Mouse (Mus musculus) cerebellum, adult 11-12 months (tissue): ENCODE measurements around the gene 4930558K02Rik.
A peak's percentile ranks its signal among the peaks of the same experiment; 100 is the strongest.

Experiments used
- DNase-seq: peaks from one replicate; pipeline ENCODE4 v3.0.0; 2022

4930558K02Rik gene

DNA sequence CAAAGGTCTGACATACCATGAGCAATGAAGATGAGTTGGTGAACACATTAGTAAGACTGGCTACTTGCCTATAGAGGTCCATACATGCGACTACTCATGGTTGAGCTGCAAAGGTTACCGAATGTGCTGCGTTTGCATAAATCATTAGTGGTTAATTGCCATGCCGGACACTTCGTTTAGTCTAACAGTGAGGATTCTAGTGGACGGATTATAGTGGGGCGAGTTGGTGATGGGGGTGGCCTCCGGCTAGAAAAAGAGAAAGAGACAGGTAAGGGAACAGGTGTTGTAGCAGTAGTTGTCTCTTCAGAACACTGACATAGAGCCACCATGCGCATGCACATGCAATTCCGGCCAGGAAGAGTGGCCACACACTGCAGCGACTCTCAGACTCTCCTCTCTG is 12.4 kb upstream of the 4930558K02Rik start:
- no peak for DNase-seq

DNA sequence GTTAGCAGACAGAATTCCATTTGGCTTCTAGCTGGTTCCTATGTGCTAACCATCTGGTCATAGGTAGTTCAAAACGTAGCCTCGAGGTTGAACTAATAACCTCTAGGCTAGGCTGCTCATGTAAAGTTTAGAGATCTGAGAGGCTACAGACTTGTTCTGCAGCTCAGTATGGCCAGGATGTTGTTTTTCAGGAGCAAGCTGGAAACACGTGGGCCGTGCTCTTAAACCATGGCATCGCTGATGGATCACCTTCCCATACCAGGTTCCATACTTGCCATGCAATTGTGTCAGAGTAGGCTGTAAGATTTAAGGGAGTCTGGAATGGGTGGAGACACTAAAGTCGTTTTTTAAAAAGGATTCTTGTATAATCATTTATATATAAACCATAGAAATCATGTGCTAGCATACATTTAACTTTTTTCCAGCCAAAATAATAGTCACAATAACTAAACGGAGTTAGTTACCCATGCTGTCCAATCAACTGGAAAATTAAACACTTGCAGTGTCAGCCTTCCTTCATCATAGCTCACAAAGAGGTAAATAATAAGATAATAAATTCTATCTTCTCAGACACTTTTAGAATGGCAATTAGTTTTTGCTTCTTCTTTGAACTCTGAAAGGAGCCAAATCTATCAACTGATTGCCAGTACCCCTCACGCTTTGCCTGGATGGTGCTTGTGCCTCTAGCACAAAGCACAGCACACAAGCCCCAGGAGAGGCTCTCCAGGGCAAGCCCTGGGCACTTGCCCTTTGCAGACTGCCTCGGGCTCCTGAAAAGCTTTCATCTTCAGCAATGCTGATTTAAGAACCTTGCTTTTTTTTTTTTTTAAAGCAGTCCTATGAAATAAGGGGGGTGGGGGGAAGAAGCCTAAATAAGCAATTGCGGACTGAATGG is 11.5 kb upstream of the 4930558K02Rik start:
- no peak for DNase-seq

DNA sequence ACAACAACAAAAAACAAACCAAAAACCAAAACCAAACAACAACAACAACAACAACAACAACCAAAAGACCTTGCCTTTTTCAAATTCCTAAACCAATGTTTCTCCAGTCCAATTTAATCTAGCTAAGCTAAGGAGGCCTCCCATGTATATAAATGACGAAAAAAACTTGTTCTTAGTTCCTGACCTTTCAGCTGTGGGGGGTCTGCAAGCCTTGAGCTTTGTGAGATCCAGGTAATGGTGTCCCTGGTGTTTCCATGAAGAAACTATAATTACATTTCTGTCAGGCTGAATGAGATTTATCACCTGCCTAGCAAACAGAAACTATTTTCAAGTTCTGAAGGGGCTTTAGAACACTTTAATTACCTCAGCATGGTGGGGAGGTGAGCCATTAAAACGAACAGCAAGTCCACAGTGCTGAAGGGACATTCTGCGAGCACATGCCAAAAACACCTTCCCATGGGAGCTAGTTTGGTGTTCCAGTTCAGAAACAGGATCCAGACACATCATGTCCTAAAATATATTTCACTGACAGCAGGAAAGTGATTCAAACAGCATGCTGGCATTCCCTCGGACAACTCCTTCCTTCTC is 4.6 kb upstream of the 4930558K02Rik start:
- DNase-seq = no peak

DNA sequence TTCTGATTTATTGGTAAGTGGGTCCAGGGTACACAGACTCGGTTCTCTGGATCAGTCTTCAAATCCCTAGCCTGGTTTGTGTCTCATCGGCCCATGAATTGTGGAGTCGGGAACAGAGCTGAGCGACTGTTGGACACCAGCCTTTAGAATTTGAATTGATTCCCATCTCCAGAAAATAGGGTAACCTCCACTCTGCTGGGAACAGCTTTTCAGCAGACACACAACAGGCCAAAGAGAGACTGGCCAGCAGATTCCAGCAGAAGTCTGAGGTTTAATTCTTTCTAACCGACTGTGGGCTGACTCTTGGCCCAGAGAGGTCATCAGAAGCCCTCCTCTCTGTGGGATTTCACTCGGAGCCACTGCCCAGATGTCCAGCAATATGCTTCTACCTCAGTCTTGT is 4.0 kb upstream of the 4930558K02Rik start:
- no peak for DNase-seq

DNA sequence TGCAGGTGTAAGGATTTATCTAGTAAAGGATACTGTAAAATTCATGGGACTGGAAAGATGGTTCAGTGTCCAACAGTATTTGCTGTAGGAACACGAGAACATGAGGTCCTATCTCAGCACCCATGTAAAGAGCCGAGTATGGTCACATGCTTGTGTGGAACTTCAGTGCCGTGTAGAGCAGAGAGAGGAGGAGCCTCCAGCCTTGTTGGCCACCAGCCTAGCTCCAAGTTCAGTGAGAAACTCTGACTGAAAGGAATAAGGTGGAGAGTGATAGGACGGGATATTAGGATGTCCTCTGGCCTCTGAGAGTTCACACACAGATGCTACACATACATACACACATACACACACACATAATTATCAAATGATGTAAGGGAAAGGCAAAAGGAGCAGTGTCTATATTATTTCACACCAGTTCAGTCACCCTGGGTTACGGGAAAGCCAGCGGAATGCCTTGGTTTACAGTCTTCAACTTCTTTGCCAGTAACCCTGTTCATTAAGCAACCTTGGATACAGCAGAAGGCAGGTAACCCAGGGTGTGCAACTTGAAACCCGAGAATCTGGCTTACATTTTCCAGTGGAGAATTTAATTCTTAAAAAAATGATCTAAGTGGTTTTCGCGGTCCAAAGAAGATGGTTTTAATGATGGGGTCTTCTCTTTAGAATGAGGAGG is 1.3 kb upstream of the 4930558K02Rik start:
- DNase-seq = no peak

DNA sequence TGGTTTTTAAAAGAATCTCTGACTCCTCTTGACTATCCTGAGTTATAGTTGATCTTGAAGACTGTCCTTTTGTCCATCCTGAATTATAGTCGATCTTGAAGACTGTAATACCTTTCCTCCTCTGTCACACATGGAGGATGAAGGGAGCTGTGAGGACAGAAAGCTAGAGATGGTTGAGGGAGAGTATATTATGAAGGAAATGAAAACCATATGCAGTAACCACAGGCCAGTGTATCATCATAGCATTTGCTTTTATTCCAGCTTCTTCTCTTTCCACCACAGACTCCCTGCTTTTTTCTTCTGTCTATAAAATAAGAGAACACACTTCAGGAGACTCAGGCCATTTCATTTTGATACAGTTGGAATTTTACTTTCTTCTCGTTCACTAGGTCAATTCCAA is 610 bp upstream of the 4930558K02Rik start:
- DNase-seq = no peak

DNA sequence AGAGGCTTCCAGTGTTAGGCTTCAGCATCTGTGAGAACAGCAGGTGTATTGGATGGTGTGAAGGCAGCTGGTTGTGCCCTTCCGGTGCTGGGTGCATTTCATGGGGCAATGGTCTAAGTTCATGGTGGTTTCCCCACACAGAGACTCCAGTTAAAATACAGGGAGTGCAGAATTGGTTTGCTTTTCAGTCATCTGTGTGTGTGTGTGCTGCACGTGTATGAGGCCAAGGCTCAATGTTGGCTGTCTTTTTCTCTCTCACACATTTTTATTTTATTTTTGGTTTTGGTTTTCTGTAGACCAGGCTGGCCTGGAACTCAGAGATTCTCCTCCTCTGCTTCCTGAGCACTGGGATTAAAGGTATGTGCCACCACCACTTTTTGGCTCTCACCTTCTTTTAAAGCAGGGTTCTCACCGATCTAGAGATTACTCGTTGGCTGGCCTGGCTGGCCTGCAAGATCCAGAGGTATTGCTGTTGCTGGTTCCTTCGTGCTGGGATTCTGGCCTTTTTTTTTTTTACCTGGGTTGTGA is 1.2 kb downstream of the 4930558K02Rik start:
- DNase-seq = no peak

DNA sequence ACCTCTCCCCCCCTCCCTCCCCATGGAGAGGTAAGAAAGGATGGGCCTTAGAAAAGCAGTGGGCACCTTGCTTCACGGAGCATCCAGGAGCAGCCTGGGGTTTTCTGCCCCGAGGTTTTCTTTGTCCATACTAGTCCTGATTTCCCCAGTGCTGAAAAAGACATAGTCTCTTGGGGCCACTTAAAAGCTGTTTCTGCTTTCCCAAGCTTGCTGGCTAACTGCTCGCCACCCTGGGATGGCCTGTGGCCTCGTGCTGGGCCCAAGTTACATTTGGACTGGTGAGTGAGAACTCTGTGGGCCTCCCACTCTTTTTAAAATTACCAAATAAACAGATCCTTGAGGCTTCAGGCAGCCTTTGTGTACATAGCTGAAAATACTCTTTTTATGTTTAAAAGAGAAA is 2.1 kb downstream of the 4930558K02Rik start:
- no peak for DNase-seq

DNA sequence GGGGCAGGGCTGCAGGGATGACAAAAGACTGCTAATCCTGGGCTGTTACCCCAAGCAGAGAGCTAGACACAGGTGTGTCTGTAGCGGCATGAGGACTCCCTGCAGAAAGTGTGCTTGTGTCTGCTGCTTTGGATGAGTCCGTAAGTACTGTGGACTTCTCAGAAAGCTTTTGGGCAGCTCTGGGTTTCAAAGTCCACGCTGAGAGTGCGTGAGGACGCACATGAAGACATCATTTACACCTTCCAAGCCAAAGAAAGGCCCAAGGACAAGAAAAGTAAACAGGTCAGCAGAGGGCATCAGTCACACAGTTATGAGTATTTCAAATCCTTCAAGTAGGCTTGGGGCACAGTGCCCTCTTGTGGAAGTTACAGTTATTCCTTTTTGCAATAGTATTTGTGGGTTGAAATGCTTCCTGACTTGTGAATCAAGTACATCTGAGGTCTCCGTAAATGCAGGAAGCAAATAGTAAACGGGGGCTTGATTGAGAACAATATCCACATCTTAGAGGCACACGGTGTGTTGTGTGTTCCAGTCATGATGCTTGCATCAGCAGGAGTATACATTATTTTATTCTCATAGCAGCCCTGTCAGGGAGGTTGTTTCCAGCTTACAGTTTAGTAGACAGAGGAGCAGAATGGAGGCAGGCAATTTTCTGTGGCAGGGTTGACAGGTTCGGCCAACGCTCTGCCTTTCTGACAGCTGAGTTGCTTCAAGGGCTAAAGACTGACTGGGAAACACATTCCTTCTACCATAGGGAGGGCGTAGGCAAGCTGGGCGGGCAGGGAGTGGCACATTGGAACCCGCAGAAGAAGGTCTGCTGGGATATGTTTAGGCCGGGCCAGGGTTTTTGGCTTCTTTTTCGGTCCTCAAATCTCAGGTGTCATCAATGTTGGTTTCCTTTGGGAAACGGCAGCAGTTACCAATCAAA is 2.9 kb downstream of the 4930558K02Rik start:
- DNase-seq = peak; percentile 57

DNA sequence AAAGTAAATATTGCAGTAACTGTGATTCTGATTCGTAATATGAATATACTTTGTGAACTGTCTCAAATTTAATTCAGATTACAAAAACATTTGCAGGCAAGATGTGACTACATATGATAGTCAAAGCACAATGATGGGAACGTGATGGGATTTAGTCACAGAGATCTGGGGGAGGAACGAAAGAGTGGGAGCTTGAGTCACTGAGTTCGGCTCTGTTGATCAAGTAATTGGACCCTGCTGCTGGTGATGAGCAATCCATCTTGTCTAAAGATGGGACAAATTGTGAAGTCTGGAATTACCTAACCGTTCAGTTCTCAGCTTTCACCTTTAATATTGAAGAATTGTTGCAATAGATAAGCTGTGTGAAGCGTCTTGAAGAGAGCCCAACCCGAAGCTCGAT is 7.2 kb downstream of the 4930558K02Rik start:
- no peak for DNase-seq

DNA sequence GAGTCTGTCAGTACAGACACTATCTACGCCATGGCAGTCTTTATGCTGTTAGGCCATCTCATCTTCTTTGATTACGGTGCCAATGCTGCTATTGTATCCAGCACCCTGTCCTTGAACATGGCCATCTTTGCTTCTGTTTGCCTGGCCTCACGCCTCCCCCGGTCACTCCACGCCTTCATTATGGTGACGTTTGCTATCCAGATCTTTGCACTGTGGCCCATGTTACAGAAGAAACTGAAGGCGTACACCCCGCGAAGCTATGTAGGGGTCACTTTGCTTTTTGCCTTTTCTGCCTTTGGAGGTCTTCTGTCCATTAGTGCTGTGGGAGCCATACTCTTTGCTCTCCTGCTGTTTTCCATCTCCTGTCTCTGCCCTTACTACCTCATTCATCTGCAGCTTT is 8.6 kb downstream of the 4930558K02Rik start:
- no peak for DNase-seq

DNA sequence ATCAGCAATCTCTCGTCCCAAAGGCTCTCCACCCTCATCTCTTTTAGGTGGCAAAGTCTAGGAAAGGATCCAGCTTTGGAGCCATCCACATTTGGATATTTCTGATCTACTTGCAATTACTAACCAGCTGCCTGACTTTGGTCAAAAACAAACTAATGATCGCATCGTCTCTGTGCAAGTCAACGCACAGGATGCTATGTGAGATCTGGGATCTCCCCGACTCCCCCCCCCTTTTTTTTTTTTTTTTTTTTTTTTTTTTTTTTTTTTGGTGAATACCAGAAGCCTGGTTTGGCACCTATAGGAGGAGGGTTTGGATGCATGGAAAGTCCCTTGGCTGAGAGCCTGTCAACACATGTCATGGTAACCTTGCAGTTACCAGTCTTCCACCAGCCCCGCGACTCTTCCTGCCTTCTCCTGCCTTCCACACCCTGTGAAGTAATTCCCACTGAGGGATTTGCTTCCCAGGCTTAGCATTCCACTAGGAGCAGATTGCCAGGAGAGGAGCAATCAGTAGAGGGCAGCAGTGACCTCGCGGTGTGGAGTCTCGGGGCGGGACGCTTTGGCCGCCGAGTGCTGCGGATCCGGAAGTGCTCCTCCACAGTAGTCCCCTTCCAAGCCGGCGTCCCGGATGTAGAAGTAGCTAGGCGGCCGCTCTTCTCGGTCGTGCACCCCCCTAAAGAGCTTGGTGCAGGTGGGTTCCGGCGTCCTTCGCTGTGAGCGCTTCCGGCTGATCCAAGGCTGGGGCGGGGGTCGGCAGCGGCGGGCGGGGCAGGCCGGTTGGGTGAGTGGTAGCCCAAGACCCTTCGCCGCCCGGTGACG is 10.6 kb downstream of the 4930558K02Rik start, which contains the start of gene Pigc:
TSS of gene Pigc (plus strand) at position 598 of the 819 bp plus-strand sequence.
- peak; percentile 95 for DNase-seq

DNA sequence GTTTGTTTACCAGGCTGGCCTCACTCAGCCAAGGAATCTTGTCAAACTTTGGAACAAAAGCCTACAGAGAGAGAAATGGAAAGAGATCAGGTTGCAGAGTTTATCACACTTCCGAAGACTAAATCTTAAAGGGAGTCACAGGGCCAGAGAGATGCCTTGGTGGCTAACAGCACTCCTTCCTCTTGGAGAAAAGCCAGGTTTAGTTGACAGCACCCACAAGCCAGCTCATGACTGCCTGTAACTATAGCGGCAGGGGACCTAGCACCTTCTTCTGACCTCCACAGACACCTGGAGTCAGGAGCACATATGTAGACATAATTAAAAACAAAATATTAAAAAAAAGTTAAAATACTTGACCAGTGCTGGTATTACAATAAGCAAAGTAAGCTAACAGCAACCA is 11.5 kb downstream of the 4930558K02Rik start:
- DNase-seq = no peak

DNA sequence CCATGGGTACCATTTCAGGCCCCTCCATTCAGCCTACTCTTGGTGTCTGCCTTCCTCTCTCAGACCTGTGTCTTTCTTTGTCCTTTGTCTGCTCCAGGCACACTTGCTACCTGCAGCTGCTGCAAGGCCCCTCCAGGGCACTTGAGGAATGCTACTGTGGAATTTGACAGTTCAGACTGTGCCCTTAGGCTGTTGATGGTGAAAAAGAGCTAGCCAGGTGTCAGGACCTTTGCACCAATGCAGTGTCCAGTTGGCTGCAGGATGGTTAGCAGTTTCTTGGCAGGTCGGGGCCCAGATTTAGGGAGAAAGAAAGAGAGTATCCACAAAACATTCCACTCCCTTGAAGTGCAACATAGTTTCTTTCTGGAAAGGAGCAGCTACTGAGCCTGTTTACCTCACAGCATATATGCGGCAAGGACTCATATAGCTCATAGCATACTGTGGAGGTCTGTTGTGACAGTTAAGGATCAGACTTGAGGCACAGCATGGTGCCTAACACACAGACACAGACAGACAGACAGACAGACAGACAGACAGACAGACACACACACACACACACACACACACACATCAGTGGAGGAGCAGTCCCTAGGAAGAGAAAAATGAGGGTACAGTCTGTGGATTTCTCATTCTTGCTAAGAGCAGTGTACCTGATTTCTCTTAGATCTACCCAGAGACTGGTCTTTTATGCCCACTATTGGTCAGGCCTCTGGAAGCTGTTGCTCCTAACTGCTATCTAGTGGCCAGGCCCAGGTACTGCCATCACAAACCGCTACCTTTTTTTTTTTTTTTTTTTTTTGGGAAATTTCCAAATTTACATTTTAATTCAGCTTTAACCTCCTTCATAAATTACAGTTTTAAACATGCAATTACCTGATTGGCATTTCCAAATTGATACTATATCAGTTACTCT is 16.7 kb downstream of the 4930558K02Rik start:
- no peak for DNase-seq

DNA sequence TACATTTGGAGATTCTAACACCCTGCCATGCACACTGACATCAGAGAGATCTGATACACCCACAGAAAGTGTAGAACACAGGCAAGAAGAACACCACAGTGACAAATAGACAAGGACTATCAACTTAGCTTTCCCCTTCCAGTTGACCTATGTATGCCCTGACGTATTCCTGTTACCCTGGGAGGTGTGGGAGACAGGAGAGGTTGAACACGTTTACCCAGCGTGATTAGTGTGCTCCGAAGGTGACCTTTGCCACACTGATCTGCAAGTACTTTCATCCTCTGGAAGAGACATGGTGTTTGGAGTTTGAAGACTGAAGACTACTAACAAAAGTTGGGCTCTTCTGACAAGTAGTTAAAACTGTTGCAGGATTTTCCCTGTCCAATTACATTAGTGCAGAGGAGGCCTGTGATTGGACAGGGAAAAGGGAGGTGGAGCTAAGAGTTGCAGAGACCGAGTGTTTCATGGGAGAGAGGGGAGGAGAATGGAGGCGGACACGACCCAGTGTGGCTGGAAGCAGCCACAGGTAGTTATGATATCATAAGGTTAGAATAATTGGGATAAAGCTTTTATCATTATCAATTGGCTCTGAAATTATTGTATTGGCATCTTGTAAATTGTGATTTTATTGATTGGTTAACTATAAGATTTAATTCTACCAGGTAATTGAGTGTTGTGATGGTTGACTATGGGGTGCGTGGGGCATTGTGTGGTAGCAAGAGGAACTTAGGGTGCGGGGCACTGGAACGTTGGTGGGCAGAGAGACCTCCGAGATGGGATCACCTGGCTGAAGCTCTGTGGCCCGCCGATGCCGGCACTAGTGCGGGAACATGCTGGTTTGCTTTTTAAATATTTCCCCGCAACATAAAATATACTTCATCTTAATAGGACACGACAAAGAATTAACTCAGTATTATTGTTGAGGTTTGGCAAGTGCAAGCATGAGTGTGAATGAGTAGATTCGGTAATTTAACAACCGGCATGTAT is 21.2 kb downstream of the 4930558K02Rik start:
- DNase-seq = no peak

DNA sequence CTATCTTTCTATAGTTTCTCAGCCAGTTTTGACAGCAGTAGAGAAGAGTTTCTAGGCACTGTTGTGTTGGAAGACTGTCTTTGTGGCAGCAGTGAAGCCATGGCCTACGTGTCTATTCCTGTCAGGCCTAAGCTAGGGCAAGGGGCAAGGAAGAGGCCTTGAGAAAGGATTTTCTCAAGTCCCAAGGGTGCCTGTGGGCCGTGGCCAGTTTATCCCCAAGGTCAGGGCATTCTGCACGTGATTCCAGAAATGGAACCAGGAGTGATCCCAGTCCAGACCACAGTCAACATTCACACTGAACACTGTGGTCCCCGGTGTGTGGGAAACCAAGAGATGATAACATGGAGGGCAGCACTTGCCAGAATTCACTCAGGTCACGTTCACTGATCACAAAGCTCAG is 23.6 kb downstream of the 4930558K02Rik start:
- no peak for DNase-seq

DNA sequence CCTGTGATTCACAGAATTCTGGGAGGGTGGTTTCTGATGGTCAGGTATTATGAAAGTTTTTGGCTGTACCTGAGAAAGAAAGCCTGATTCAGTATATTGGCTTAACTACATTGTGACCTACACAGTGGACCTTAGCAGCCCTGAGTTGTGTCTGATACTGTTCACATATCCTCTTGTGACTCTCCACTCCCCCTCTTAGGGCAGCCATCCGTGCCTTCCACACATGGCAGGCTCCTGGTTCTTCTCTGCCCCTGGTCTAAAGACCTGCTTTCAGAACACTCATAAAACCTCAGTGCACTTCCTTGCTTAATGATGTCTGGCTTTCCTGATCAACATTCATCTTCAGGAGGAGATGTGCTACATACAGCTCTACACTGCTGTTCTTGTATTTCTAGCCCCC is 26.8 kb downstream of the 4930558K02Rik start:
- DNase-seq = no peak

DNA sequence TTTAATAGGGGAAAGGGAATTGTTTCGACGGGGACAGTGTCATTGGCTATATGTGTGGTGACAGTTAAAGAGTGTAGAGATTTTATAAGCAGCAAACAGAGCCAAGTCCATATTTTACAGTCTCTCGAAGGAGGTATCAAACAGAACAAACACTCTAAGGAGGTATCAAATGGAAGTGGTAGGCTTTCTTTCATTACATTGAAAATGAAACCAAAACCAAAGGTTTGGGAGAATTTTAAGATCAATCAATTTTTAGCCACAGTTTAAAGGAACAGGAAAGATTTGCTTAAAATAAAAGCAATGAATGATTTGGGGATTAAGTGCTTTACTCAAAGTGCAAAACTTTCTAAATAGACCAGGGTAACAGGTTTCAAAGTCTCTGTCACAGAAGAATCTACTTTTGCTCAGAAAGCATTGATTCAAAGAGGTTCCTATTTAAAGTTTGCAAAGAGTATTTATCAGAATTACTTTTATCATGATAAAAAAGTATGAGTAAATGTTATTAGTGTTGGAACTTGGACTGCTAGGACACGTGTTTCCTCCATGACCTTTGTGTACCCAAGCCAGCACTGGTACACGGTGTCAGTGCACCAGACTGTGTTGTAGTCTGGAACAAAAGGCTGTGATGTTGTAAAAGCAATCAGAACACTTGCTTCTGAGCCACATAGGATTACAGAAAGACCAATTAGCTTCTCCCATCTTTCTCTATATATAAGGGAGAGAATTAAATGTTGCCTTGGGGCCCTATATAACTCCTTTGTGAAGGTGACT is 28.2 kb downstream of the 4930558K02Rik start:
- no peak for DNase-seq
